Mouse (Mus musculus) hindbrain, embryonic 13.5 days (tissue): Measurements from ENCODE around the gene Kalrn. TPM values are rescaled to one million over a fixed set of nuclear protein-coding genes. Genes with fewer than 3 reads are reported as not detected.

ENCODE experiments used
- ATAC-seq: fragments of 200-750 bp; cut with Nextera tagmentation; 2 replicates; pipeline ENCODE4 v1.8.0; 2017; ENCODE audit warnings: moderate TSS enrichment; ENCODE audit not compliant: low FRiP score
- H3K27ac ChIP-seq: fragments of 300-500 bp; sonication (generic); 2 replicates; pipeline ENCODE4 v1.5.1; 2015; ENCODE audit warnings: inconsistent platforms, mild to moderate bottlenecking, moderate library complexity
- H3K27me3 ChIP-seq: fragments of 300-500 bp; sonication (generic); 2 replicates; pipeline ENCODE4 v1.6.1; 2015; ENCODE audit warnings: mild to moderate bottlenecking, inconsistent platforms
- H3K36me3 ChIP-seq: fragments of 300-500 bp; sonication (generic); 2 replicates; pipeline ENCODE4 v1.6.1; 2015; ENCODE audit warnings: mild to moderate bottlenecking, inconsistent platforms
- H3K4me1 ChIP-seq: fragments of 300-500 bp; sonication (generic); replicated peaks from 2 replicates; pipeline ENCODE4 v1.6.1; 2015; ENCODE audit warnings: inconsistent platforms
- H3K4me2 ChIP-seq: fragments of 300-500 bp; sonication (generic); 2 replicates; pipeline ENCODE4 v1.6.1; 2015; ENCODE audit warnings: inconsistent platforms, mild to moderate bottlenecking, moderate library complexity
- H3K4me3 ChIP-seq: fragments of 300-500 bp; sonication (generic); 2 replicates; pipeline ENCODE4 v1.5.1; 2015; ENCODE audit warnings: mild to moderate bottlenecking, inconsistent platforms
- H3K9ac ChIP-seq: fragments of 300-500 bp; sonication (generic); 2 replicates; pipeline ENCODE4 v1.6.1; 2015; ENCODE audit warnings: mild to moderate bottlenecking, inconsistent platforms
- H3K9me3 ChIP-seq: fragments of 300-500 bp; sonication (generic); 2 replicates; pipeline ENCODE4 v1.6.1; 2016; ENCODE audit warnings: inconsistent platforms
- WGBS: fragments of 180-500 bp; shearing (Covaris S2); methylation state at CpG from one replicate; pipeline ENCODE4 v1.1.7; 2015; 5-methylcytosine and 5-hydroxymethylcytosine counted together
- polyA plus RNA-seq: library from polyadenylated mRNA; unstranded; fragments of >200 nt; fragmentation: Nextera tagmentation; extraction: Ambion mirVana; gene quantifications from 2 replicates; pipeline ENCODE4 v1.2.1, GENCODE M21; 2015

Gene Kalrn
- polyA plus RNA-seq, 1 experiment from 2014 or later: 31.5 TPM

DNA sequence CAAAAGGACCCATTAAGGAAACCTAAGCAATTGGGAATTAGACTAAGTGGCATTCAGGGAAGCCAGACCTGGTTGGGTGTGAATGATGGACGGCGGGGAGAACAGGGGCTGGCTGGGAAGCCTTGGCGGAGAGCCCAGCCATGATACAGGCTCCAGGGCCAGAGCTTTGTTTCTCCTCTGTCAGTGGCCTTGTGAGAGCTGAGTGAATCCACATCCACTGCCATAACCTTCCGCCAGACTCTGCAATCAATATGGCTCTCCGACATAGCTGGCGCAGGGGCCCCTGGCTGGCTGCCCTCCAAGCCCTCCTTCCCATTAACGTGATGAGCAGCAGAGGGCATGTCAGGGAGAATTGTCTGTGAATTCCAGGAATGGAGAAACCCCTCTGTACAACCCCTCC is 117.0 kb downstream of the Kalrn start:
- Histone ChIP-seq H3K36me3 (no peaks in the 10 kb centered on the region), H3K4me2 (no peak overlapping the region), H3K4me3 (no peak overlapping the region), H3K27ac (peak overlapping the region; percentile 26), H3K9ac (no peak overlapping the region), H3K4me1 (peaks cover 34% of the 10 kb centered on the region), H3K27me3 (no peaks in the 10 kb centered on the region), H3K9me3 (no peaks in the 10 kb centered on the region)
- WGBS: 48% methylated on average over 7 of the region's 7 CpGs
- peak; percentile 82 for ATAC-seq

DNA sequence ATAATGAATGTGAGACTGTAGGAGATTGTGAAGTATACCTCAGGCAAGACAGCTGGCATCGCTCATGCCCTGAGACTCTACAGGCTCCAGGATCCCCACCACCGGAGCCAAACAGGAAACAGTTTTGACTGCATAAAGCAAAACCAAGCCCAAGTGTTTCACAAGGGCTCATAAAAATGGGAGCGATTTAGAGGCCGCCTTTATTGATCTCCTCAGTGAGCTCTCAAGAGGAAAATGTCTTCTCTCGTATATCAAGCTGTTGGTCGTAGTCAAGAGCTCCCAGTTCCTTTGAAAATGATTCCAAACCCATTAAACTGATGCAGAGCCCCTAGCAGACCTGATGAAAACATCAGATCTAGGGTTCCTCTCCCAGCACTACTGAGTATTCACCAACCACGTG is 127.7 kb downstream of the Kalrn start:
- Histone ChIP-seq H3K4me3 (no peak overlapping the region), H3K4me1 (peaks cover 40% of the 10 kb centered on the region), H3K27ac (no peak overlapping the region), H3K36me3 (no peaks in the 10 kb centered on the region), H3K9ac (no peak overlapping the region), H3K4me2 (no peak overlapping the region), H3K9me3 (no peaks in the 10 kb centered on the region), H3K27me3 (no peaks in the 10 kb centered on the region)
- no peak for ATAC-seq
- WGBS: 79% methylated on average over 7 of the region's 7 CpGs

DNA sequence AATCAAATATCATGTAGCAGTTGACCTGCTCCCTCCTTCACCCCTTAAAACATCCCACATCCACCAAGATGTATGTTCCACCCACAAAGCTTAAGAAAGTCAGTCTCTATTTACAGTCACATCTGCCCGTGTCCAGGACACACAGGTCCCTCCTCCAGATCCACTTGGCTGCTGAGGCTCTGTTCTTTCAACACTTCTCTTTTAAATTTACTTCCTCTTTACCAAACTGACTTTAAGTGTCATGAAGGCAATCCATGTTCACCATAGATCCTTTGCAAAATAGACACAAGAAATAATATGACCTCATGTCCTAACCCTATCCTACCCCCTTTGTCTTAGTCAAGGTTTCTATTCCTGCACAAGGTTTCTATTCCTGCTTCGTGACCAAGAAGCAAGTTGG is 131.6 kb downstream of the Kalrn start:
- H3K9ac ChIP-seq: no peak overlapping the region
- WGBS: 80% methylated on average over 2 of the region's 2 CpGs
- ATAC-seq: no peak
- peaks cover 66% of the 10 kb centered on the region for H3K4me1 ChIP-seq
- no peaks in the 10 kb centered on the region for H3K27me3 ChIP-seq
- H3K27ac ChIP-seq: peak overlapping the region; percentile 73; the same call in 1 of the 2 replicates
- no peaks in the 10 kb centered on the region for H3K9me3 ChIP-seq
- no peaks in the 10 kb centered on the region for H3K36me3 ChIP-seq
- H3K4me2 ChIP-seq: no peak overlapping the region
- no peak overlapping the region for H3K4me3 ChIP-seq

DNA sequence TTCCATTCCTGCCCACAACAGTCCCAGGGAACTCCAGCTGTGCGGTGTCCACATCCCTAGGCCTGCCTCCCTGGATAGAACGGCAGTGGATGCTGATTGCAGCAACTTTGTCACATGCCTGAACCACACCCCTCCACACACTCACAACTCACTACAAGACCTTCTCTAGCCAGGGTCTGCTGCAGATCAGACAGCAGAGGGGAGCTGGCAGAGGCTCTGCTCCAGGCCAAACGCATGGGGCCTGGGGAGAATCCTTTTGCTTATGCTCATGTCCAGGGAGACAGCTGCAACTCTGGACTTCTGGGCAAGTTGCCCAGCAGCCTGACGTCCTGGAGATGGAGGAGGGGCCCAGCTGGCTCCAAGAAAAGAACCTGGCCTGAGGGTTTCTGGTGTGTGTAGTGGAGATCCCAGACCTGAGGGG is 132.3 kb downstream of the Kalrn start:
- WGBS: 28% methylated on average over 4 of the region's 4 CpGs
- Histone ChIP-seq H3K36me3 (no peaks in the 10 kb centered on the region), H3K9me3 (no peaks in the 10 kb centered on the region), H3K4me2 (no peak overlapping the region), H3K9ac (0 out of 2 replicates have a peak overlapping the region, but pooled peaks have one; percentile 20), H3K4me3 (no peak overlapping the region), H3K27me3 (no peaks in the 10 kb centered on the region), H3K4me1 (peaks cover 62% of the 10 kb centered on the region), H3K27ac (peak overlapping the region; percentile 73)
- peak; percentile 81 for ATAC-seq

DNA sequence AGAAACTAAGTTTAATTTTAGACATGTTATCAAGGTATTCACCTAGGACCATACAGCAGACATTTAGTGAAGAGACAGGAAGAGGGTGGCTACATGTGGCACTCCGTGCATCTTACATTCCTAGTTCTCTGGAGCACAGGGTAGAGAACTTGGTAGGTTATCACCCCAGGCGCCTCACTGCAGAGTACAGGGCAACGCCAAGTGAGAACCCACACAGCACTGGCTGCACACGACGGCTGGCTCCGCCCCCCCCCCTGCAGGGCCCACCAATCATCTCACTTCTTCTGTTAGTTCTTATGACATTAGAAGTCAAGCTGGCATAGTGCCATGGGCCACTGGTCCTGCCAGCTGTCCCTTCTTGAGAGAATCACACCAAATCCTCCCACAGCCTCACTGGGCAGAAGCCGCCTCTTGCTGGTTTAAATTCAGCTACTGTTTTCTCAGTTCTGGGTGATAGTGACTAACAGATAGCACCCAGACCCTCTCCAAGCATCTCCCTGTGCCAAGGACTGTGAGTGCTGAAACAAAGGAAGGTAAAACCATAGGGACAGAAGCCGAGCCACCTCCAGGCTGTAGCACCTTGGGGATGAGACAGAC is 133.2 kb downstream of the Kalrn start:
- Histone ChIP-seq H3K4me2 (no peak overlapping the region), H3K27me3 (no peaks in the 10 kb centered on the region), H3K27ac (peak overlapping the region; percentile 73), H3K4me3 (no peak overlapping the region), H3K9ac (no peak overlapping the region), H3K9me3 (no peaks in the 10 kb centered on the region), H3K36me3 (no peaks in the 10 kb centered on the region), H3K4me1 (peaks cover 56% of the 10 kb centered on the region)
- no peak; the same call in 1 of the 2 replicates for ATAC-seq
- 77% methylated on average over 8 of the region's 8 CpGs for WGBS

DNA sequence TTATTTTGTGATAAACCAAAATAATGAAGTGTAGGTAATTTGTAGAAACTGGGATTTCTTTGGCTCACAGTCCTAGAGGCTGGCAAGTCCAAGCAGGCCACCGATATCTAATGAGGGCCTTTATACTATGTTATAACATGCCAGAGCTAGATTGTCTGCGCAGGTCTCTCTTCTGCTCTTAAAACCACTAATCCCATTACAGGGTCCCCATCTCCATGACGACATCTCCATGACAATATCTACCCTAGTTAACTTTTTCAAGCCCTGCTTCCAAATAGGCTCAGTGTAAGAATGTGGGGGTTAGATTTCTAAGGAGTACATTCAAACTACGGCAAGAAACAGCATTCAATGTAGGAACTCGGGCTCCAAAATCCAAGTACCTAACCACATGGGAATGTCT is 143.2 kb downstream of the Kalrn start:
- Histone ChIP-seq H3K4me3 (no peak overlapping the region), H3K36me3 (no peaks in the 10 kb centered on the region), H3K27me3 (no peaks in the 10 kb centered on the region), H3K9me3 (no peaks in the 10 kb centered on the region), H3K27ac (no peak overlapping the region), H3K4me1 (peaks cover 56% of the 10 kb centered on the region), H3K4me2 (no peak overlapping the region), H3K9ac (no peak overlapping the region)
- 59% methylated on average over 5 of the region's 5 CpGs for WGBS
- ATAC-seq: no peak

DNA sequence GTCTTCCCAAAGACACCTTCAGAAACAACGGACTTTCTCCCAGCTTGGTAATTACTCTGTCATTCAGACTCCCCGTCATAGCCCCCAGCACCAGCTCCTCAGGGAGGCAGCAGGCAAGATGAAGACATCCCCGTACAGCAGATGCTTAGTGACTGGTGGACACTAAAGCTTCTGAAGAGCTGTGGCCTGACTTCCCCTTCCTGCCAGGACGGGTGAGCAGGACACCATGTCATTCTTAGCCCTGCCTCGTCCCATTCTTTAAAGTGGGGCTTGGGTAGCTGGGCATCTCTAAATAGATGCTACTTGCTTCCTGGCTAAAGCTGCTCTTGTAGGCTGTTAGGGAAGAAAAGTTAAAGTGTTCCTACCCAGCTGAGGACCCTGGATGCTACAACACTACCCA is 145.7 kb downstream of the Kalrn start:
- peaks cover 62% of the 10 kb centered on the region for H3K4me1 ChIP-seq
- H3K4me3 ChIP-seq: no peak overlapping the region
- H3K9ac ChIP-seq: no peak overlapping the region
- H3K27ac ChIP-seq: 0 out of 2 replicates have a peak overlapping the region, but pooled peaks have one; percentile 25
- ATAC-seq: no peak
- no peaks in the 10 kb centered on the region for H3K36me3 ChIP-seq
- 46% methylated on average over 5 of the region's 5 CpGs for WGBS
- no peak overlapping the region for H3K4me2 ChIP-seq
- H3K27me3 ChIP-seq: no peaks in the 10 kb centered on the region
- no peaks in the 10 kb centered on the region for H3K9me3 ChIP-seq

DNA sequence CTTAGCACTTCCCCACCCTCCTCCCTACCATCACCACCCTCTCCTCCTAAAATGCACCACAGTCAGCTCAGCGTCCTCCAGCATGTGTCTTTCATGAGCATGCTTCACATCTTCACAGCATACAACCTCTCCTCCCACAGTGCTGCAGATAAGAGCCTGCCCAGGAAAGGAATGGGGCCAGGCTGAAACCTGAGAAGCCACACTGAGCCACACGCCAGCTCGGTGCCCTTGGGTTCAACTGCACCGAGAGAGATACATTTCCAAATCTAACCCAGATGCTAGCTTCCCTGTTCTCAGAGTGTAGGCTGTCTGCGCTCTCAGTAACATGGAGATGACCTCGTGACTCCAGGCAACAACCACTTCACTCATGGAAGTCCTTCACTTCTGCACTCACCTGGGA is 151.9 kb downstream of the Kalrn start:
- Histone ChIP-seq H3K4me1 (peaks cover 61% of the 10 kb centered on the region), H3K27me3 (no peaks in the 10 kb centered on the region), H3K9ac (no peak overlapping the region), H3K4me3 (no peak overlapping the region), H3K27ac (0 out of 2 replicates have a peak overlapping the region, but pooled peaks have one; percentile 23), H3K9me3 (no peaks in the 10 kb centered on the region), H3K4me2 (no peak overlapping the region), H3K36me3 (no peaks in the 10 kb centered on the region)
- no peak for ATAC-seq
- 68% methylated on average over 6 of the region's 6 CpGs for WGBS

DNA sequence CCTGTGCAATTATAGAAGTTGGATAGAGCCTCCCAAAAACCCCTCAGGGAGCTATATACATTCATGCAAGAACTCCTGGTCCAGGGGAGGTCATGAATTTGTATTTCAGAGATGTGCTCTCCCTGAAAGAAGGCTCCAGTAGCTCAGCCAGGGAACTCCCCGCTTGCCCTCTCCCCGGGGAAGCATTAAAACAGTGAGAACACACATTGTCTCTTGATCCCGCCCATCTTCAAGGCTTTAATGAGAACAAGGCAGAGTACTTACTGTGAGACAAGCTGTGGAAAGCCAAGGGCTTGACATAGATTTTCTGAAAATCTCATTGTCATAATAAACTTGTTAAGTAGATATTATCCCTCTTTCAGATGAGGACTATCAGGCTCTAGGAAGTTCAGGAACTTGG is 155.4 kb downstream of the Kalrn start:
- Histone ChIP-seq H3K27ac (no peak overlapping the region), H3K9me3 (no peaks in the 10 kb centered on the region), H3K9ac (no peak overlapping the region), H3K36me3 (no peaks in the 10 kb centered on the region), H3K27me3 (no peaks in the 10 kb centered on the region), H3K4me3 (no peak overlapping the region), H3K4me1 (peaks cover 67% of the 10 kb centered on the region), H3K4me2 (no peak overlapping the region)
- ATAC-seq: no peak
- WGBS: 23% methylated on average over 3 of the region's 3 CpGs

DNA sequence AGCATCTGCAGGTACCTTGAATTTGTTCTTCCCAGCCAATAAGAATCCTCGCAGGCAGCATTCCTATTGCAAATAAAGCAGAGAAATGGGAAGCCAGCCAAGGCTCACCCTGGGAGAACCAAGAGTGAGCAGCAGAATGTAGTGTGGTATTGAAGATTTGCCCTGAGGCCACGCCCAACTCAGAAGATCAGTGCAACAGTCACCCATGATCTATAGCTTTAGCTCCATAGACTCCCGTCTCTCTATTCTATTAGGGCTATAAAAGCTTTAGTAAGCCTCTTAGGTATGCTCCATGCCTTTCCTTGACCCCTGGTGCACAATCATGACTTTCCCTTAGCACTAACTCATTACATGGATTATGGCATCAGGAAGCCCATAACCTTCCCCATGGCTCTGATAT is 155.9 kb downstream of the Kalrn start:
- no peak overlapping the region for H3K27ac ChIP-seq
- no peak overlapping the region for H3K4me3 ChIP-seq
- no peak overlapping the region for H3K9ac ChIP-seq
- 70% methylated on average over 3 of the region's 3 CpGs for WGBS
- H3K36me3 ChIP-seq: no peaks in the 10 kb centered on the region
- no peaks in the 10 kb centered on the region for H3K27me3 ChIP-seq
- peaks cover 67% of the 10 kb centered on the region for H3K4me1 ChIP-seq
- no peaks in the 10 kb centered on the region for H3K9me3 ChIP-seq
- H3K4me2 ChIP-seq: no peak overlapping the region
- ATAC-seq: no peak

DNA sequence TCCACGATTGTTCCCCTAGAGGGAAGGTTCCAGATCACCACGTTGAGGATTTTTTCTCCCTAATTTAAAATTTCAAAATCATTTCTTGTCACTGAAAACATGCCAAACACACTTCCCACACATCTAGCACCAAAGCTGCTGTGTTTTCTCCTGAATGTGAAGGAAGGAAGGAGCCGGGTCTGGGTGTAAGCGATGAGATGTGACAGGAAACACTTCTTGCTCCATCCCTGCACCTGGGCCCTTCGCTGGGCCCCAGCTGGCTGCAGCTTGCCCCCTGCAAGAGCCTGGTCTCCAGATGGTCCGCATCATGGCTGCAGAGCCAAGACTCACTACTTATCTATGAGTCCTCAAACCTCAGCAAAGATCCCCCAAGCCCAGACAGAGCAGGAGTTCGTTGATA is 158.8 kb downstream of the Kalrn start:
- Histone ChIP-seq H3K9ac (no peak overlapping the region), H3K27ac (peak overlapping the region; percentile 81), H3K4me3 (no peak overlapping the region), H3K27me3 (no peaks in the 10 kb centered on the region), H3K4me2 (no peak overlapping the region), H3K4me1 (peaks cover 60% of the 10 kb centered on the region), H3K9me3 (no peaks in the 10 kb centered on the region), H3K36me3 (no peaks in the 10 kb centered on the region)
- WGBS: 63% methylated on average over 7 of the region's 7 CpGs
- no peak for ATAC-seq

DNA sequence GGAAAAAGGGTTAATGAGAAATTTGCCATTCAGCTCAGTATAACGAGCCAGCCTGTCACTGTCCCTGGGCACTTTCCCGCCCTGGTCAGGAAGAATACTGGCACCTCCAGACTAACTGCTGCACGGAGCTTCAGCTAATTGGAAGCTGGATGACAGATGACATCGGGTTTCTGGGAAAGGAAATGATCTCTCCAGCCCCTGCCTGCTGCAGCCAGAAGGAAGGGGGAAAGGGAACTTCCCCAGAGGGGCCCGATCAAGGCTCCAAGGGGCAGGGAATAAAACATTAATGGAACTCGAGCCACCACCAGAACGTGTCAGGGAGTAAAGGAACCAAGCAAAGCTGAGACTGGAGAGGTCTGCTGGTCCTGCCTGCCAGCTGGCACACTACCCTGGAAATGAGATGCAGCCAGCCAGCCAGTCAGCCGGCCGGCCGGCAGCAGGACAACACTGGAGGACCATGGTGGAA is 159.4 kb downstream of the Kalrn start:
- no peaks in the 10 kb centered on the region for H3K27me3 ChIP-seq
- 17% methylated on average over 10 of the region's 10 CpGs for WGBS
- H3K9me3 ChIP-seq: no peaks in the 10 kb centered on the region
- H3K4me1 ChIP-seq: peaks cover 64% of the 10 kb centered on the region
- no peaks in the 10 kb centered on the region for H3K36me3 ChIP-seq
- H3K4me2 ChIP-seq: no peak overlapping the region
- ATAC-seq: peak; percentile 57
- H3K4me3 ChIP-seq: no peak overlapping the region
- H3K9ac ChIP-seq: no peak overlapping the region
- H3K27ac ChIP-seq: peak overlapping the region; percentile 81

DNA sequence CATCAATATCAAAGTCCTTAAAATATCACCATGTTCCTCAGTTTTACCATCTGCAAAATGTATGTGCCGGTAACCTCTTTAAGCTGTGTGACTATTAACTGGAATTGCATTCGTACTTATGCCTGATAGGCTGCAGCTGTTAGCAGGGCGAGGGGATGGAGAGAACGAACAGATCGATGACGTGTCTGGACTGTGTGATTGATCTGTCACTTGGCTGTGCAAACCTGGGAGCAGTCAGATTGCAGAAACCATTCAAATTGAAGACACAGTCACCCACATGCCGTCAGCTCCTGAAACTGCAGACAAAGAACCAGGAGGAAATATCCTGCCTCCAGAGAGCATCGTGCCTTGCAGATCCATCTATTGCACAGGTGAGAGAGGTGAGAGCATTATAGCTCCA is 166.3 kb downstream of the Kalrn start:
- Histone ChIP-seq H3K9me3 (no peaks in the 10 kb centered on the region), H3K27me3 (no peaks in the 10 kb centered on the region), H3K4me1 (peaks cover 25% of the 10 kb centered on the region), H3K36me3 (no peaks in the 10 kb centered on the region), H3K4me2 (no peak overlapping the region), H3K4me3 (no peak overlapping the region), H3K27ac (peak overlapping the region; percentile 60), H3K9ac (no peak overlapping the region)
- WGBS: 69% methylated on average over 8 of the region's 8 CpGs
- ATAC-seq: peak; percentile 57; the same call in 1 of the 2 replicates
